Mouse (Mus musculus) embryonic fibroblast, embryonic 13.5 days (primary cell): ENCODE measurements around the gene Lipe. TPM values are rescaled to one million over a fixed set of nuclear protein-coding genes. Genes with fewer than 3 reads are reported as not detected.

Experiments used
- H3K27ac ChIP-seq: 2 replicates; pipeline ENCODE4 v1.5.1; 2012; ENCODE audit warnings: low read length, control low read depth, inconsistent platforms; ENCODE audit not compliant: insufficient read depth
- H3K4me1 ChIP-seq: 2 replicates; pipeline ENCODE4 v1.6.1; 2011; ENCODE audit warnings: low read length; ENCODE audit not compliant: control insufficient read depth, insufficient read depth
- H3K4me3 ChIP-seq: 2 replicates; pipeline ENCODE4 v1.5.1; 2011; ENCODE audit warnings: mild to moderate bottlenecking, control low read depth, low read length; ENCODE audit not compliant: insufficient read depth
- CTCF ChIP-seq: IDR thresholded peaks from 2 replicates; pipeline ENCODE4 v1.5.1; 2011; ENCODE audit warnings: mild to moderate bottlenecking, control low read depth, low read length, moderate library complexity, borderline replicate concordance; ENCODE audit not compliant: insufficient read depth
- POLR2A ChIP-seq: IDR thresholded peaks from 2 replicates; pipeline ENCODE4 v1.6.1; 2011; ENCODE audit warnings: low read depth, mild to moderate bottlenecking, control low read depth, low read length, moderate library complexity
- polyA plus RNA-seq: library from polyadenylated mRNA; stranded (reverse); fragments of >200 nt; gene quantifications from 2 replicates; pipeline ENCODE4 v1.2.4, GENCODE M21; 2011; ENCODE audit warnings: low read depth; ENCODE audit not compliant: missing spikeins, insufficient read length

Gene Lipe
- polyA plus RNA-seq, result 4.6 and 19.4 TPM in 2 replicates

GRCm38 (mm10) chr7:25398610-25399009 lies at the start of gene Lipe:
Lipe (minus strand) TSS chr7:25398710.
- no peak for TF ChIP-seq POLR2A
- no peak for TF ChIP-seq CTCF
- H3K27ac ChIP-seq, result no peak within 1 kb of the TSS
- no peak within 1 kb of the TSS for H3K4me3 ChIP-seq
- H3K4me1 ChIP-seq, result no peaks in the 10 kb centered on the region

GRCm38 (mm10) chr7:25440816-25441153 lies 42.3 kb upstream of the Lipe start:
- Histone ChIP-seq H3K4me1 (no peaks in the 10 kb centered on the region; the same call in 1 of the 2 replicates), H3K4me3 (no peak overlapping the region), H3K27ac (no peak overlapping the region)
- TF ChIP-seq CTCF, result no peak
- TF ChIP-seq POLR2A, result no peak

GRCm38 (mm10) chr7:25439978-25440815 lies 41.7 kb upstream of the Lipe start:
- Histone ChIP-seq H3K4me3 (no peak overlapping the region), H3K4me1 (no peaks in the 10 kb centered on the region; the same call in 1 of the 2 replicates), H3K27ac (no peak overlapping the region)
- TF ChIP-seq CTCF (no peak), POLR2A (no peak)

GRCm38 (mm10) chr7:25439124-25439822 lies 40.8 kb upstream of the Lipe start:
- TF ChIP-seq CTCF (no peak), POLR2A (no peak)
- Histone ChIP-seq H3K4me3 (no peak overlapping the region), H3K4me1 (no peaks in the 10 kb centered on the region; the same call in 1 of the 2 replicates), H3K27ac (no peak overlapping the region)

GRCm38 (mm10) chr7:25436704-25437103 lies 38.2 kb upstream of the Lipe start:
- Histone ChIP-seq H3K4me3 (no peak overlapping the region), H3K4me1 (no peaks in the 10 kb centered on the region; the same call in 1 of the 2 replicates), H3K27ac (no peak overlapping the region)
- TF ChIP-seq POLR2A (no peak), CTCF (no peak)

- no peak overlapping the region for H3K27ac ChIP-seq
Measured at GRCm38 (mm10) chr7:25436226-25436625, 37.7 kb upstream of the Lipe start.

GRCm38 (mm10) chr7:25435546-25435851 lies 37.0 kb upstream of the Lipe start:
- Histone ChIP-seq H3K27ac (no peak overlapping the region), H3K4me3 (no peak overlapping the region), H3K4me1 (peaks cover 2% of the 10 kb centered on the region; the same call in 1 of the 2 replicates)
- TF ChIP-seq CTCF (no peak), POLR2A (no peak)

More at GRCm38 (mm10) chr7:25436226-25436625, 37.7 kb upstream of the Lipe start:
- no peaks in the 10 kb centered on the region; the same call in 1 of the 2 replicates for H3K4me1 ChIP-seq
- no peak overlapping the region for H3K4me3 ChIP-seq
- TF ChIP-seq POLR2A, result no peak
- no peak for TF ChIP-seq CTCF

- H3K4me1 ChIP-seq, result peaks cover 5% of the 10 kb centered on the region
- no peak overlapping the region for H3K27ac ChIP-seq
- no peak overlapping the region for H3K4me3 ChIP-seq
- TF ChIP-seq POLR2A (no peak), CTCF (no peak)
Measured at GRCm38 (mm10) chr7:25434654-25435545, 36.4 kb upstream of the Lipe start.

- Histone ChIP-seq H3K4me1 (peaks cover 5% of the 10 kb centered on the region), H3K27ac (no peak overlapping the region)
- TF ChIP-seq POLR2A (no peak), CTCF (no peak)
Measured at GRCm38 (mm10) chr7:25433781-25434560, 35.5 kb upstream of the Lipe start.

More at GRCm38 (mm10) chr7:25433781-25434560, 35.5 kb upstream of the Lipe start:
- no peak overlapping the region for H3K4me3 ChIP-seq
